Mouse (Mus musculus): ENCODE results near the gene Gpr183. TPM values are rescaled to one million over a fixed set of nuclear protein-coding genes. Genes with fewer than 3 reads are reported as not detected.

Gpr183 gene
- polyA plus RNA-seq, 1 experiment: 10.3 TPM

DNA sequence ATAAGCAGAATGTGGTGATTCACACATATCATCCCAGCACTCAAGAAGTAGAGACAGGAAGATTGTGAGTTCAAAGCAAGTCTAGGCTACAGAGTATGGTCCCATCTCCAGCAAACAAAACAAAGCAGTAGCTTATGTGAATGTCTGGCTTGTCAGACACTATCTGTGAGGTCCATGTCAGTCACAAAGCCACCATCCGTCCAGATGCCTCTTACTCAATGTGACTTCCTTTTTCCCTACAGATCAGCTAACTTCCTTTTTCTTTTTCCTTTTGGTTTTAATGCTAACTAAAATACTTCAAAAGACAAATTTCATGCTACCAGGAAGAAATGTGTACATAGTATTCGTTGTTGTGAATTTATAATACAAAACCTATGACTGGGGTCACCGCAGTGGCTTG, 20.5 kb upstream of the Gpr183 start:
- Histone ChIP-seq H3K36me3 (ENCODE audit: control insufficient read depth, insufficient read depth, low read length) (no peaks in the 10 kb centered on the region), H3K27ac (ENCODE audit: control insufficient read depth, insufficient read depth, low read length) (no peak overlapping the region), H3K4me3 (ENCODE audit: control insufficient read depth, insufficient read depth, low read length) (no peak overlapping the region), H3K27me3 (ENCODE audit: control insufficient read depth, insufficient read depth, low read length) (no peaks in the 10 kb centered on the region), H3K4me1 (replicated peaks; ENCODE audit: control insufficient read depth, insufficient read depth, low read length) (peaks cover 23% of the 10 kb centered on the region)
- 49% methylated on average over 3 of the region's 3 CpGs for WGBS
- no peak for DNase-seq
- TF ChIP-seq CTCF (IDR thresholded peaks at IDR 0.05; ENCODE audit: borderline replicate concordance, control insufficient read depth, extremely low read depth, insufficient read depth, low read length, poor library complexity) (no peak), POLR2A (IDR thresholded peaks at IDR 0.05; ENCODE audit: control insufficient read depth, extremely low read depth, insufficient read depth, low read length, poor library complexity) (no peak)

- WGBS: 63% methylated on average over 8 of the region's 8 CpGs
- Histone ChIP-seq H3K27ac (ENCODE audit: control insufficient read depth, insufficient read depth, low read length) (peak overlapping the region; percentile 42; the same call in 1 of the 2 replicates), H3K4me1 (replicated peaks; ENCODE audit: control insufficient read depth, insufficient read depth, low read length) (peaks cover 15% of the 10 kb centered on the region), H3K36me3 (ENCODE audit: control insufficient read depth, insufficient read depth, low read length) (no peaks in the 10 kb centered on the region), H3K27me3 (ENCODE audit: control insufficient read depth, insufficient read depth, low read length) (no peaks in the 10 kb centered on the region), H3K4me3 (ENCODE audit: control insufficient read depth, insufficient read depth, low read length) (no peak overlapping the region)
- no peak for DNase-seq
- TF ChIP-seq CTCF (IDR thresholded peaks at IDR 0.05; ENCODE audit: borderline replicate concordance, control insufficient read depth, extremely low read depth, insufficient read depth, low read length, poor library complexity) (no peak), POLR2A (IDR thresholded peaks at IDR 0.05; ENCODE audit: control insufficient read depth, extremely low read depth, insufficient read depth, low read length, poor library complexity) (no peak)
Observed at GRCm38 (mm10) chr14:121983009-121983933, 18.3 kb upstream of the Gpr183 start.

GRCm38 (mm10) chr14:121981531-121981930, 16.5 kb upstream of the Gpr183 start:
- 93% methylated on average over 1 of the region's 1 CpGs for WGBS
- no peaks in the 10 kb centered on the region for H3K36me3 ChIP-seq (ENCODE audit: control insufficient read depth, insufficient read depth, low read length)
- DNase-seq: no peak
- H3K4me1 ChIP-seq (replicated peaks; ENCODE audit: control insufficient read depth, insufficient read depth, low read length): peaks cover 8% of the 10 kb centered on the region
- TF ChIP-seq POLR2A (IDR thresholded peaks at IDR 0.05; ENCODE audit: control insufficient read depth, extremely low read depth, insufficient read depth, low read length, poor library complexity) (no peak), CTCF (IDR thresholded peaks at IDR 0.05; ENCODE audit: borderline replicate concordance, control insufficient read depth, extremely low read depth, insufficient read depth, low read length, poor library complexity) (no peak)
- no peak overlapping the region for H3K4me3 ChIP-seq (ENCODE audit: control insufficient read depth, insufficient read depth, low read length)
- no peaks in the 10 kb centered on the region for H3K27me3 ChIP-seq (ENCODE audit: control insufficient read depth, insufficient read depth, low read length)
- H3K27ac ChIP-seq (ENCODE audit: control insufficient read depth, insufficient read depth, low read length): no peak overlapping the region

DNA sequence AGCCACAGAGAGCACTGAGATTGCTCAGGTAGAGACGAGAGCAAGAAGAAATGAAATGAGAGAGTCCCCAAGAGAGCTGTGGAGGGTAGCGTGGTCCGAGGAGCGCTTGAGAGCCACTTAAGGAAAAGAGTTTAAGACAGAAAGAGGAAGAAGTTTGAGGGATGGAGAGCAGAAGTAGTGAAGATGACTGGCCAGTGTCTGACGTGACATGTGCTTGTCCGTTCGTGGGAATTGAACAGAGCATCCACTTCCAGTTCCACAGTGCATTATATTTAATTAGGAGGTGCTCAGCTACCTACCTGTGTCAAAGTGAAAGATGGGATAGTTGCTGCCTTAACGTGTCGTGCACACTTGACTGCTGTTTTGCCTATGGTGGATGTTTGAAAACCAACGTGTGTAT, 8.1 kb upstream of the Gpr183 start:
- no peaks in the 10 kb centered on the region for H3K27me3 ChIP-seq (ENCODE audit: control insufficient read depth, insufficient read depth, low read length)
- DNase-seq: no peak
- peaks cover 18% of the 10 kb centered on the region for H3K4me1 ChIP-seq (replicated peaks; ENCODE audit: control insufficient read depth, insufficient read depth, low read length)
- no peak overlapping the region for H3K27ac ChIP-seq (ENCODE audit: control insufficient read depth, insufficient read depth, low read length)
- peaks cover 4% of the 10 kb centered on the region; the same call in 1 of the 2 replicates for H3K36me3 ChIP-seq (ENCODE audit: control insufficient read depth, insufficient read depth, low read length)
- 83% methylated on average over 10 of the region's 10 CpGs for WGBS
- TF ChIP-seq CTCF (IDR thresholded peaks at IDR 0.05; ENCODE audit: borderline replicate concordance, control insufficient read depth, extremely low read depth, insufficient read depth, low read length, poor library complexity): no peak
- TF ChIP-seq POLR2A (IDR thresholded peaks at IDR 0.05; ENCODE audit: control insufficient read depth, extremely low read depth, insufficient read depth, low read length, poor library complexity): no peak
- no peak overlapping the region for H3K4me3 ChIP-seq (ENCODE audit: control insufficient read depth, insufficient read depth, low read length)

DNA sequence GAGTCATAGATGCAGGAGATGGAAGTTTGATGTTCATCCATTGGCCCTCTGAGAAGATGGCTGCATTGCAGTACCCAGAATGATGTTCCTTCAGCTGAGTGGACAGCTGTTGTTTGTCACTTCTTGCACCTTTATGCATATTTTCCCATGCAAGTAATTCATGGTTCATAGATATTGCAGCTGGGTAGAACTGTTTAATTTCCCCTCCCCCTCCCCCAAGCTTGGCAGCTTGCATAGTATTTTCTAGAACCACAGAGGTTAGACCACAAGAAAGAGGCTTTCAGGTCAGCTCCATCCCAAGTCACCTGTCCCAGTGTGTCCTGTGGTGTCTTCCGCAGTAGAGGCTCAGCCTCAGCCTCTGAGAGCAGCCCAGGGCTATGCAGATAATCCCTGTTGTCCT, 5.4 kb upstream of the Gpr183 start:
- Histone ChIP-seq H3K4me3 (ENCODE audit: control insufficient read depth, insufficient read depth, low read length) (no peak overlapping the region), H3K27ac (ENCODE audit: control insufficient read depth, insufficient read depth, low read length) (no peak overlapping the region), H3K27me3 (ENCODE audit: control insufficient read depth, insufficient read depth, low read length) (no peaks in the 10 kb centered on the region), H3K4me1 (replicated peaks; ENCODE audit: control insufficient read depth, insufficient read depth, low read length) (peaks cover 22% of the 10 kb centered on the region), H3K36me3 (ENCODE audit: control insufficient read depth, insufficient read depth, low read length) (no peaks in the 10 kb centered on the region)
- TF ChIP-seq POLR2A (IDR thresholded peaks at IDR 0.05; ENCODE audit: control insufficient read depth, extremely low read depth, insufficient read depth, low read length, poor library complexity) (no peak), CTCF (IDR thresholded peaks at IDR 0.05; ENCODE audit: borderline replicate concordance, control insufficient read depth, extremely low read depth, insufficient read depth, low read length, poor library complexity) (no peak)
- 23% methylated on average over 1 of the region's 1 CpGs for WGBS
- DNase-seq: no peak

DNA sequence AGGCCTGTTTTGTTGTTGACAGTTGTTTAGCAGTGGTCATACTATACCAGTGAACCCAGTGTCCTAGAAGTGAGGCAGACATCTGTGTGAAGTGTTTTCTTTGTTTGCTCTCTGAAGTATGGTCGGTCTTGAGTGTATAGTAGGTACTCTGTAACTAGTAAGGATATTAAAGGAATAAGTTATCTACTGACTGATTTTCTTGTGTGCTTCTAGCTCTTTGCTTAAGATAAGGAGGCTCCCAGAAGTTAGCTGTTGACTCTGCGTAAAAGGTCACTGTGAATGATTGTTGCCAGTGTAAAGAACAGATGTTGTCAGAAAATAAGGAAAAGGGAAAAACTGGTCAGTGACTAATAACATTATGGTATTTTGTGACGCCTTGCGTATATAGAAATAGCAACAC, 2.1 kb upstream of the Gpr183 start:
- no peak overlapping the region for H3K4me3 ChIP-seq (ENCODE audit: control insufficient read depth, insufficient read depth, low read length)
- peaks cover 29% of the 10 kb centered on the region for H3K4me1 ChIP-seq (replicated peaks; ENCODE audit: control insufficient read depth, insufficient read depth, low read length)
- no peak for TF ChIP-seq CTCF (IDR thresholded peaks at IDR 0.05; ENCODE audit: borderline replicate concordance, control insufficient read depth, extremely low read depth, insufficient read depth, low read length, poor library complexity)
- TF ChIP-seq POLR2A (IDR thresholded peaks at IDR 0.05; ENCODE audit: control insufficient read depth, extremely low read depth, insufficient read depth, low read length, poor library complexity): no peak
- DNase-seq: no peak
- H3K27me3 ChIP-seq (ENCODE audit: control insufficient read depth, insufficient read depth, low read length): no peaks in the 10 kb centered on the region
- no peaks in the 10 kb centered on the region for H3K36me3 ChIP-seq (ENCODE audit: control insufficient read depth, insufficient read depth, low read length)
- WGBS: 96% methylated on average over 4 of the region's 4 CpGs
- no peak overlapping the region for H3K27ac ChIP-seq (ENCODE audit: control insufficient read depth, insufficient read depth, low read length)

Measured in thymus, adult 2 months (tissue).